9 mouse cellular contexts compared by ENCODE assay signal in genomic region chr16:43505314-43505950, GRCm38 (mm10).
DNase-seq lines count a peak whose midpoint lies in the region; ATAC-seq and TF ChIP-seq lines count a peak whose summit lies in the region.
"Had no signal": no experiment of that assay in that cellular context is flagged by ENCODE, and none has a peak within 500 bp of the region (broad histone marks: within the 10 kb centered on the region; RNA-seq: fewer than 3 reads in every experiment).

No protein-coding gene starts in this region.

- H3K9ac ChIP-seq in heart, embryonic 14.5 days (ENCODE audit: low read length) = peak overlapping the region; percentile 78
- peak overlapping the region; percentile 62 for H3K9ac ChIP-seq in forebrain, embryonic 11.5 days (ENCODE audit: low read length)
- H3K9ac ChIP-seq in midbrain, embryonic 12.5 days (replicated peaks) = peak overlapping the region; percentile 77
- no peak overlapping the region for H3K9ac ChIP-seq in stomach, postnatal 0 days (ENCODE audit: low read length)
- H3K9ac ChIP-seq: limb, embryonic 15.5 days had no signal

- no peaks in the 10 kb centered on the region for H3K9me3 ChIP-seq in heart, embryonic 14.5 days (ENCODE audit: control insufficient read depth, low read length)
- no peaks in the 10 kb centered on the region for H3K9me3 ChIP-seq in forebrain, embryonic 11.5 days (ENCODE audit: control insufficient read depth, low read length)
- H3K9me3 ChIP-seq in midbrain, embryonic 12.5 days = no peaks in the 10 kb centered on the region
- no peaks in the 10 kb centered on the region for H3K9me3 ChIP-seq in stomach, postnatal 0 days (ENCODE audit: control insufficient read depth, low read length)
- H3K9me3 ChIP-seq: limb, embryonic 15.5 days had no signal

- peaks cover 8 to 42% of the 10 kb centered on the region in 2 experiments for H3K4me1 ChIP-seq in heart, embryonic 14.5 days (ENCODE audit: control insufficient read depth in 2 of 2, insufficient read depth in 2 of 2, low read length in 2 of 2)
- H3K4me1 ChIP-seq in forebrain, embryonic 11.5 days (replicated peaks; ENCODE audit: control insufficient read depth, insufficient read depth, low read length) = peaks cover 16% of the 10 kb centered on the region
- H3K4me1 ChIP-seq in midbrain, embryonic 12.5 days = peaks cover 43% of the 10 kb centered on the region
- no peaks in the 10 kb centered on the region for H3K4me1 ChIP-seq in stomach, postnatal 0 days (replicated peaks; ENCODE audit: control insufficient read depth, insufficient read depth)

- H3K36me3 ChIP-seq in heart, embryonic 14.5 days (ENCODE audit: control insufficient read depth, insufficient read depth, low read length) = no peaks in the 10 kb centered on the region
- H3K36me3 ChIP-seq in forebrain, embryonic 11.5 days (ENCODE audit: control insufficient read depth, insufficient read depth, low read length) = no peaks in the 10 kb centered on the region
- H3K36me3 ChIP-seq in midbrain, embryonic 12.5 days = no peaks in the 10 kb centered on the region
- H3K36me3 ChIP-seq in stomach, postnatal 0 days (ENCODE audit: control insufficient read depth, insufficient read depth, low read length) = no peaks in the 10 kb centered on the region
- H3K36me3 ChIP-seq: limb, embryonic 15.5 days had no signal

- H3K27ac ChIP-seq in heart, embryonic 14.5 days (replicated peaks in 1 of 2; ENCODE audit: control insufficient read depth in 1 of 2, insufficient read depth in 1 of 2, low read depth in 2 of 2, low read length in 2 of 2) = peak overlapping the region; percentile 90 to 97
- peak overlapping the region; percentile 79; the same call in 1 of the 2 replicates for H3K27ac ChIP-seq in forebrain, embryonic 11.5 days (ENCODE audit: low read depth, low read length)
- H3K27ac ChIP-seq in midbrain, embryonic 12.5 days (replicated peaks) = peak overlapping the region; percentile 78
- no peak overlapping the region for H3K27ac ChIP-seq in stomach, postnatal 0 days (replicated peaks)
- H3K27ac ChIP-seq: limb, embryonic 15.5 days had no signal

- no peak for TF ChIP-seq CTCF in brain, embryonic 14.5 days (IDR thresholded peaks at IDR 0.05; ENCODE audit: borderline replicate concordance, extremely low read depth, insufficient read depth, insufficient read length)
- TF ChIP-seq CTCF in stomach, postnatal 0 days (IDR thresholded peaks at IDR 0.05; ENCODE audit: low read depth) = no peak

- H3K4me3 ChIP-seq in heart, embryonic 14.5 days (ENCODE audit: control insufficient read depth in 1 of 2, insufficient read depth in 1 of 2, low read depth in 1 of 2, low read length in 2 of 2) = peak overlapping the region; percentile 15 to 35; a peak in 3 of 4 replicates
- peak overlapping the region; percentile 25 for H3K4me3 ChIP-seq in forebrain, embryonic 11.5 days (ENCODE audit: low read depth, low read length)
- peak overlapping the region; percentile 59 for H3K4me3 ChIP-seq in midbrain, embryonic 12.5 days
- no peak overlapping the region for H3K4me3 ChIP-seq in stomach, postnatal 0 days (ENCODE audit: low read depth, low read length)
- H3K4me3 ChIP-seq: limb, embryonic 15.5 days had no signal

- no peak for TF ChIP-seq POLR2A in brain, embryonic 14.5 days (IDR thresholded peaks at IDR 0.05; ENCODE audit: borderline replicate concordance, extremely low read depth, insufficient read depth, insufficient read length, poor library complexity, severe bottlenecking)

- intact Hi-C loops in heart, postnatal 25 days (cut with DNase I) = no loop called here

- H3K27me3 ChIP-seq in heart, embryonic 14.5 days (ENCODE audit: control insufficient read depth, insufficient read depth, low read length) = no peaks in the 10 kb centered on the region
- no peaks in the 10 kb centered on the region for H3K27me3 ChIP-seq in forebrain, embryonic 11.5 days (ENCODE audit: control insufficient read depth, insufficient read depth, low read length)
- H3K27me3 ChIP-seq in midbrain, embryonic 12.5 days = no peaks in the 10 kb centered on the region
- no peaks in the 10 kb centered on the region for H3K27me3 ChIP-seq in stomach, postnatal 0 days (ENCODE audit: control insufficient read depth, insufficient read depth, low read length)

- ATAC-seq in heart, embryonic 14.5 days (ENCODE audit: insufficient number of reproducible peaks, insufficient read depth, low FRiP score, low read depth) = no peak
- peak; percentile 6; the same call in 1 of the 2 replicates for ATAC-seq in forebrain, embryonic 11.5 days (replicated peaks; ENCODE audit: low FRiP score)
- ATAC-seq in midbrain, embryonic 12.5 days (ENCODE audit: low FRiP score, low read depth) = no peak
- ATAC-seq in stomach, postnatal 0 days (ENCODE audit: low FRiP score, low TSS enrichment) = no peak

- 30% methylated on average over 9 of the region's 9 CpGs for WGBS in heart, embryonic 14.5 days
- WGBS in forebrain, embryonic 11.5 days = 26% methylated on average over 9 of the region's 9 CpGs
- WGBS in midbrain, embryonic 12.5 days = 25% methylated on average over 9 of the region's 9 CpGs
- 66% methylated on average over 9 of the region's 9 CpGs for WGBS in stomach, postnatal 0 days

- no peak for TF ChIP-seq EP300 in stomach, postnatal 0 days (optimal IDR thresholded peaks at IDR 0.05)

- DNase-seq in heart, postnatal 25 days (ENCODE audit: low spot score) = no peak
- peak; percentile 82 for DNase-seq in brain, embryonic 14.5 days (ENCODE audit: low read depth)
- DNase-seq in forebrain, embryonic 11.5 days (ENCODE audit: low spot score) = no peak
- no peak for DNase-seq in stomach, postnatal 0 days (ENCODE audit: low spot score)
- DNase-seq in layer of hippocampus, postnatal 25 days (ENCODE audit: extremely low spot score in 1 of 2, low spot score in 1 of 2) = no peak
- no peak for DNase-seq in thymus, postnatal 36 days

- H3K4me2 ChIP-seq in heart, embryonic 14.5 days (ENCODE audit: low read length) = peak overlapping the region; percentile 74
- peak overlapping the region; percentile 50 for H3K4me2 ChIP-seq in forebrain, embryonic 11.5 days (ENCODE audit: low read depth, low read length, severe bottlenecking)
- peak overlapping the region; percentile 82 for H3K4me2 ChIP-seq in midbrain, embryonic 12.5 days (replicated peaks)
- H3K4me2 ChIP-seq in stomach, postnatal 0 days (replicated peaks; ENCODE audit: low read depth) = no peak overlapping the region; the same call in 1 of the 2 replicates
- H3K4me2 ChIP-seq: limb, embryonic 15.5 days had no signal
